Comparison of ENCODE assay signal across 22 mouse cellular contexts in the genomic region with DNA sequence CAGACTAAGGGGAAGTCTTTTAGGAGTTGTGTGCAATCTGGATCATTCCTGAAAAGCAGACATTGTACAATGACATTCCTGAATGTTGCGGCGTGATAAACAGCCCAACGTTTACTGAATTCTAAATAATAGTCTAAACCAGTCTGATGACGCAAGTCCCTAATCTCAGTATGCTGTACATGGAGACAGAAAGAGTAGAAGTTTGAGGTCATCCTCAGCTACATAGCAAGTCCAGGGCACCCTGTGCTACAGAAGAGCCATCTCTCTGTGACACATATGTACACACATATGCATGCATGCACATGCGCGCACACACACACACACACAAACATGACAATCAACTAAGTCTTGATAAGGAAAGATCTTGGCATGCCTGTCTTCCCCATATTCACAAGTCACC.
"Had no signal": no experiment of that assay in that cellular context is flagged by ENCODE, and none has a peak within 500 bp of the region (broad histone marks: within the 10 kb centered on the region; RNA-seq: fewer than 3 reads in every experiment).

No protein-coding gene starts in this region.

- H3K27ac ChIP-seq: gastrocnemius, adult 2 months; heart, embryonic 10.5 days; hindbrain, embryonic 10.5 days; hindbrain, embryonic 12.5 days; hindbrain, embryonic 15.5 days; layer of hippocampus, adult 2 months; left cerebral cortex, adult 2 months; limb, embryonic 10.5 days; limb, embryonic 12.5 days; liver, embryonic 13.5 days; liver, embryonic 15.5 days had no signal

- DNase-seq: gastrocnemius, adult 2 months; gastrocnemius, postnatal 10 days; gastrocnemius, postnatal 25 days; heart, postnatal 4 days; kidney, adult 18-20 months; kidney, adult 8-10 months; kidney, postnatal 10 days; kidney, postnatal 25 days; kidney, postnatal 4 days; liver; liver, embryonic 13.5 days had no signal

- H3K4me3 ChIP-seq: gastrocnemius, adult 2 months; heart, embryonic 10.5 days; heart, embryonic 12.5 days; hindbrain, embryonic 10.5 days; hindbrain, embryonic 12.5 days; hindbrain, embryonic 15.5 days; layer of hippocampus, adult 2 months; left cerebral cortex, adult 2 months; limb, embryonic 10.5 days; limb, embryonic 12.5 days; liver, embryonic 13.5 days; liver, embryonic 15.5 days had no signal

- H3K9ac ChIP-seq: heart, embryonic 12.5 days; hindbrain, embryonic 12.5 days; hindbrain, embryonic 15.5 days; limb, embryonic 12.5 days; liver, embryonic 13.5 days; liver, embryonic 15.5 days had no signal

- H3K27me3 ChIP-seq: heart, embryonic 12.5 days; hindbrain, embryonic 12.5 days; hindbrain, embryonic 15.5 days; limb, embryonic 12.5 days; liver, embryonic 13.5 days; liver, embryonic 15.5 days had no signal

- H3K4me1 ChIP-seq: hindbrain, embryonic 10.5 days; hindbrain, embryonic 12.5 days; hindbrain, embryonic 15.5 days; limb, embryonic 12.5 days; liver, embryonic 13.5 days; liver, embryonic 15.5 days had no signal

- H3K9me3 ChIP-seq: heart, embryonic 10.5 days; heart, embryonic 12.5 days; hindbrain, embryonic 10.5 days; hindbrain, embryonic 12.5 days; hindbrain, embryonic 15.5 days; limb, embryonic 10.5 days; limb, embryonic 12.5 days; liver, embryonic 13.5 days; liver, embryonic 15.5 days had no signal

- H3K4me2 ChIP-seq: heart, embryonic 12.5 days; hindbrain, embryonic 12.5 days; hindbrain, embryonic 15.5 days; limb, embryonic 12.5 days; liver, embryonic 11.5 days; liver, embryonic 13.5 days; liver, embryonic 15.5 days had no signal

- H3K36me3 ChIP-seq: heart, embryonic 10.5 days; heart, embryonic 12.5 days; hindbrain, embryonic 15.5 days; limb, embryonic 10.5 days; limb, embryonic 12.5 days; liver, embryonic 13.5 days; liver, embryonic 15.5 days had no signal
